Mouse (Mus musculus): Measurements from ENCODE around the gene Sumo2.

DNA sequence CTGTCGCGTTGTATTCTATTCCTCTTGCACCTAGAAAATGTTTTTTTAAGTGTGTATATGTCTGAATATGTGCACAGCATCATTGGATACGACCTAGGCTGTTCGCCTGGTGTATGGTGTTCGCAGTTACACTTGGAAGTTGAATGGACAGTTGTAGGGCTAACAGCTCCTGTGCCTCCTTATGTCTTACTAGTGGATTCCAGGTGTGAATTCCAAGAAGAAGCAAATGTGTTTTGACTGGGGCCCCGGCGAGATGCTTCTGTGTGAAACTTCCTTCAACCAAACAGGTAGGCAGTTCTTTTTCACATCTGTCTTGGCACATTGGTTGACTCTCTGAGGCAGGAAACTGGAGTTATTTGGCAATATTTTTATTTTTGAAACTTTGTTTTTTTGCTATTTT lies 28.9 kb upstream of the Sumo2 start:
- TF ChIP-seq CTCF (IDR thresholded peaks at IDR 0.05; ENCODE audit: low read depth) (no peak), EP300 (optimal IDR thresholded peaks at IDR 0.05) (no peak)
